Mouse (Mus musculus): ENCODE results near the gene Dgkd. TPM values are rescaled to one million over a fixed set of nuclear protein-coding genes. Genes with fewer than 3 reads are reported as not detected.

Gene Dgkd
- polyA plus RNA-seq, 1 experiment from 2014 or later, result 39.3 TPM

GRCm38 (mm10) chr1:87877552-87878283 lies 24.6 kb downstream of the Dgkd start:
- DNase-seq (ENCODE audit: low spot score), result no peak
- WGBS, result 81% methylated on average over 9 of the region's 9 CpGs
- Histone ChIP-seq H3K9me3 (no peaks in the 10 kb centered on the region), H3K4me1 (peaks cover 25% of the 10 kb centered on the region), H3K36me3 (replicated peaks) (peaks cover 23% of the 10 kb centered on the region; the same call in 1 of the 2 replicates), H3K27ac (replicated peaks) (no peak overlapping the region), H3K4me3 (no peak overlapping the region), H3K27me3 (replicated peaks; ENCODE audit: low read depth, poor library complexity, severe bottlenecking) (no peaks in the 10 kb centered on the region)

GRCm38 (mm10) chr1:87879034-87879433 lies 25.9 kb downstream of the Dgkd start:
- Histone ChIP-seq H3K4me3 (no peak overlapping the region), H3K27ac (replicated peaks) (no peak overlapping the region)
- WGBS, result 90% methylated on average over 3 of the region's 3 CpGs

GRCm38 (mm10) chr1:87879494-87880325 lies 26.6 kb downstream of the Dgkd start:
- peaks cover 43% of the 10 kb centered on the region for H3K36me3 ChIP-seq (replicated peaks)

More at GRCm38 (mm10) chr1:87879034-87879433, 25.9 kb downstream of the Dgkd start:
- H3K9me3 ChIP-seq, result no peaks in the 10 kb centered on the region
- peaks cover 36% of the 10 kb centered on the region for H3K36me3 ChIP-seq (replicated peaks)
- peaks cover 25% of the 10 kb centered on the region for H3K4me1 ChIP-seq
- H3K27me3 ChIP-seq (replicated peaks; ENCODE audit: low read depth, poor library complexity, severe bottlenecking), result no peaks in the 10 kb centered on the region
- DNase-seq (ENCODE audit: low spot score), result no peak

GRCm38 (mm10) chr1:87880326-87880627 lies 27.2 kb downstream of the Dgkd start:
- H3K4me1 ChIP-seq, result peaks cover 25% of the 10 kb centered on the region
- no peak overlapping the region for H3K4me3 ChIP-seq
- H3K36me3 ChIP-seq (replicated peaks), result peaks cover 49% of the 10 kb centered on the region
- 87% methylated on average over 6 of the region's 6 CpGs for WGBS
- no peak for DNase-seq (ENCODE audit: low spot score)
- H3K9me3 ChIP-seq, result no peaks in the 10 kb centered on the region
- H3K27me3 ChIP-seq (replicated peaks; ENCODE audit: low read depth, poor library complexity, severe bottlenecking), result no peaks in the 10 kb centered on the region
- H3K27ac ChIP-seq (replicated peaks), result no peak overlapping the region

More at GRCm38 (mm10) chr1:87879494-87880325, 26.6 kb downstream of the Dgkd start:
- Histone ChIP-seq H3K27ac (replicated peaks) (no peak overlapping the region), H3K9me3 (no peaks in the 10 kb centered on the region), H3K4me3 (no peak overlapping the region), H3K4me1 (peaks cover 25% of the 10 kb centered on the region), H3K27me3 (replicated peaks; ENCODE audit: low read depth, poor library complexity, severe bottlenecking) (no peaks in the 10 kb centered on the region)
- DNase-seq (ENCODE audit: low spot score), result no peak
- 78% methylated on average over 3 of the region's 3 CpGs for WGBS

GRCm38 (mm10) chr1:87880856-87881255 lies 27.8 kb downstream of the Dgkd start:
- peaks cover 25% of the 10 kb centered on the region for H3K4me1 ChIP-seq
- H3K4me3 ChIP-seq, result no peak overlapping the region
- H3K36me3 ChIP-seq (replicated peaks), result peaks cover 53% of the 10 kb centered on the region
- no peaks in the 10 kb centered on the region for H3K9me3 ChIP-seq
- 77% methylated on average over 2 of the region's 2 CpGs for WGBS
- H3K27me3 ChIP-seq (replicated peaks; ENCODE audit: low read depth, poor library complexity, severe bottlenecking), result no peaks in the 10 kb centered on the region
- H3K27ac ChIP-seq (replicated peaks), result no peak overlapping the region
- DNase-seq (ENCODE audit: low spot score), result no peak

- H3K4me1 ChIP-seq, result peaks cover 23% of the 10 kb centered on the region
- peaks cover 60% of the 10 kb centered on the region for H3K36me3 ChIP-seq (replicated peaks)
- no peaks in the 10 kb centered on the region for H3K9me3 ChIP-seq
- no peak for DNase-seq (ENCODE audit: low spot score)
- H3K27ac ChIP-seq (replicated peaks), result no peak overlapping the region
- H3K4me3 ChIP-seq, result no peak overlapping the region
- no peaks in the 10 kb centered on the region for H3K27me3 ChIP-seq (replicated peaks; ENCODE audit: low read depth, poor library complexity, severe bottlenecking)
- WGBS, result 86% methylated on average over 4 of the region's 4 CpGs
Measured at GRCm38 (mm10) chr1:87881726-87882125, 28.6 kb downstream of the Dgkd start.

GRCm38 (mm10) chr1:87882554-87882953 lies 29.5 kb downstream of the Dgkd start:
- Histone ChIP-seq H3K4me3 (no peak overlapping the region), H3K9me3 (no peaks in the 10 kb centered on the region), H3K4me1 (peaks cover 16% of the 10 kb centered on the region), H3K36me3 (replicated peaks) (peaks cover 63% of the 10 kb centered on the region), H3K27me3 (replicated peaks; ENCODE audit: low read depth, poor library complexity, severe bottlenecking) (no peaks in the 10 kb centered on the region), H3K27ac (replicated peaks) (no peak overlapping the region)
- DNase-seq (ENCODE audit: low spot score), result no peak

GRCm38 (mm10) chr1:87890960-87891359 lies 37.9 kb downstream of the Dgkd start:
- WGBS, result 84% methylated on average over 1 of the region's 1 CpGs
- Histone ChIP-seq H3K36me3 (replicated peaks) (peaks cover 12% of the 10 kb centered on the region), H3K27me3 (replicated peaks; ENCODE audit: low read depth, poor library complexity, severe bottlenecking) (no peaks in the 10 kb centered on the region), H3K27ac (replicated peaks) (no peak overlapping the region), H3K4me3 (no peak overlapping the region), H3K9me3 (no peaks in the 10 kb centered on the region), H3K4me1 (no peaks in the 10 kb centered on the region)
- DNase-seq (ENCODE audit: low spot score), result no peak

- WGBS, result 88% methylated on average over 4 of the region's 4 CpGs
- Histone ChIP-seq H3K4me1 (no peaks in the 10 kb centered on the region), H3K9me3 (no peaks in the 10 kb centered on the region), H3K36me3 (replicated peaks) (peaks cover 8% of the 10 kb centered on the region; the same call in 1 of the 2 replicates), H3K4me3 (no peak overlapping the region), H3K27ac (replicated peaks) (no peak overlapping the region), H3K27me3 (replicated peaks; ENCODE audit: low read depth, poor library complexity, severe bottlenecking) (no peaks in the 10 kb centered on the region)
- no peak for DNase-seq (ENCODE audit: low spot score)
Measured at GRCm38 (mm10) chr1:87891634-87892033, 38.5 kb downstream of the Dgkd start.

GRCm38 (mm10) chr1:87892499-87892898 lies 39.4 kb downstream of the Dgkd start:
- no peaks in the 10 kb centered on the region for H3K9me3 ChIP-seq
- no peak overlapping the region for H3K27ac ChIP-seq (replicated peaks)
- H3K4me1 ChIP-seq, result no peaks in the 10 kb centered on the region
- DNase-seq (ENCODE audit: low spot score), result no peak
- H3K27me3 ChIP-seq (replicated peaks; ENCODE audit: low read depth, poor library complexity, severe bottlenecking), result no peaks in the 10 kb centered on the region
- peaks cover 5% of the 10 kb centered on the region; the same call in 1 of the 2 replicates for H3K36me3 ChIP-seq (replicated peaks)
- 58% methylated on average over 2 of the region's 2 CpGs for WGBS
- H3K4me3 ChIP-seq, result no peak overlapping the region

GRCm38 (mm10) chr1:87893414-87893813 lies 40.3 kb downstream of the Dgkd start:
- Histone ChIP-seq H3K4me3 (no peak overlapping the region), H3K36me3 (replicated peaks) (peaks cover 5% of the 10 kb centered on the region; the same call in 1 of the 2 replicates), H3K27ac (replicated peaks) (no peak overlapping the region), H3K4me1 (no peaks in the 10 kb centered on the region), H3K27me3 (replicated peaks; ENCODE audit: low read depth, poor library complexity, severe bottlenecking) (no peaks in the 10 kb centered on the region), H3K9me3 (no peaks in the 10 kb centered on the region)
- DNase-seq (ENCODE audit: low spot score), result no peak
- 90% methylated on average over 4 of the region's 4 CpGs for WGBS

- peaks cover 13% of the 10 kb centered on the region; the same call in 1 of the 2 replicates for H3K36me3 ChIP-seq (replicated peaks)
- no peak for DNase-seq (ENCODE audit: low spot score)
- 0 out of 2 replicates have a peak, but pooled peaks cover 4% of the 10 kb centered on the region for H3K4me1 ChIP-seq
- H3K27ac ChIP-seq (replicated peaks), result no peak overlapping the region
- H3K27me3 ChIP-seq (replicated peaks; ENCODE audit: low read depth, poor library complexity, severe bottlenecking), result no peaks in the 10 kb centered on the region
- WGBS, result 92% methylated on average over 2 of the region's 2 CpGs
- H3K4me3 ChIP-seq, result no peak overlapping the region
- no peaks in the 10 kb centered on the region for H3K9me3 ChIP-seq
Measured at GRCm38 (mm10) chr1:87896921-87897320, 43.8 kb downstream of the Dgkd start.

- Histone ChIP-seq H3K27me3 (replicated peaks; ENCODE audit: low read depth, poor library complexity, severe bottlenecking) (no peaks in the 10 kb centered on the region), H3K9me3 (no peaks in the 10 kb centered on the region), H3K27ac (replicated peaks) (no peak overlapping the region), H3K36me3 (replicated peaks) (peaks cover 19% of the 10 kb centered on the region; the same call in 1 of the 2 replicates), H3K4me1 (0 out of 2 replicates have a peak, but pooled peaks cover 4% of the 10 kb centered on the region), H3K4me3 (no peak overlapping the region)
- DNase-seq (ENCODE audit: low spot score), result no peak
- WGBS, result 88% methylated on average over 2 of the region's 2 CpGs
Measured at GRCm38 (mm10) chr1:87899701-87900100, 46.6 kb downstream of the Dgkd start.

Data from embryonic facial prominence, embryonic 10.5 days (tissue).